Mouse (Mus musculus) cerebellum, postnatal 10 days (tissue): ENCODE results near the gene Rhot1.

Experiments
- DNase-seq, 2 experiments: peaks; one replicate each; pipeline ENCODE4 v3.0.0; 2021; ENCODE audit warnings: mixed read lengths in 2 of 2

The Rhot1 gene

DNA sequence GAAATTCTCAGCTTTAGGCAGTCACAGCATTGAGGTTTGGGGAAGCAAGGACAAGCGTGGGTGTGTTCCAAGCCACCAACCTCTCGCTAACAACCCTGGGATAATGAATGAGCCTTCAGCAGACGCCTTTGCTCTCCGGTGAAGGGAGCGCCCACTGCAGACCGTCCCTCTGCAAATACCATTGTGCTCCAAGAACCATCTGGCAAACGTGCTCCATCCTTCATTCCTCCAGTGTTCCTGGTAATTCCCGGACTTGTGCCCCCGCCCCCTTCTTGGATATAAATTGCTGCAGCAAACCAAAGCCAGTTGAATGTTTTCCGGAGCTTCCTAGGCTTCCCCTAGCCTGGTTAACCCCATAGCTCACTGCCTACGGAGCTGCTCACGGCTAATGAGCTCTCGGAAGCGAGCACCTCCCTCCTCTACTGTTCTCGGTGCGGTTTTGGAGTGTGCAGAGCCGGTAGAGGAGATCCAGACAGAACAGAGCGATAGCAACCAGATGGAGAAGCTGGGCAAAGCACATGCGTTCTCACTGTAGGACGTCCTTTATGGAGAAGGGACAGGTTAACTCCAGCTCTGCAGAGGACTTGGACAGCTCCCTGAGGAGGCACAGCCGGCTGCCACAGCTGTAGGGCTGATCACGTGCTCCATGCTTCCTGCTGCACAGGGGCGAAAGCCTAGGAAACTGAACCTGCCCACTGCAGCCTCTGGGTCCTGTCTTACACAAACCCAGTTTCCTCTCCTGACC lies 81.1 kb downstream of the Rhot1 start:
- peak; percentile 44 to 45 for DNase-seq

DNA sequence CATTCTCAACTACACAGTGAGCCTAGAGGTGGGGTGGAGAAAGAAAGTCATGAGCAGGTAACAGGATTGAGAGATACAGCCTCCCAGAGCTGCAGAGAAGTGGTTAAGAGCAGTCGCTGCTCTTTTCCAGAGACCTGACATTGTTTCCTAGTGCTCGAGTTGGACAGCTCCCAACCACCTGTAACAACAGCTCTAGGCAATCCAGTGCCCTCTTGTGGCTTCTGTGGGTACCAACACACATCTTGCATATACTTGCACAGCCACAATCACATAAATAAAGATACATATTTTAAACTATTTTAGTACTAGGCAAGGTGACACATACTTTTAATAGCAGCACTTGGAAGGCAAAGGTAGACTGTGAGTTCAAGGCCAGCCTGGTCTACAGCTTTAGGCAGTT lies 82.2 kb downstream of the Rhot1 start:
- DNase-seq: peak in 1 of 2 experiments; percentile 37

DNA sequence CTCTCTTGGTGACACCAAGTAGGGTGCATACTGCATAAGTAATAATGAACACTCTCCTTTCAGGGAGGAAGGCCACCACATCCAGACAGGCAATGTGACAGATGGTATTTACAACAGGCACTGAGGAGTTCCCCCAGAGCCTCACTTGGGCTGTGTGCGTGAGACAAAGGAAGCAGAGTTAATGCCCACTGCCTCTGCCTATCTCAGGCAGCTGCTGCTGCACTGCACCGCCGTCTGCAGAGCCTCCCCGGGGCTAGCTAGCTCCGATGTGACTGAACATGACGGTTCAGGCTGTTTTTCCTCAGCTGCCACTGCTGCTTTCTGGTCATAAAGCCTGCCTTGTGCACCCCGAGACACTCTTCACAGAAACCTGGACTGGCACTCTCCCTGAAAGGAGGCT lies 83.6 kb downstream of the Rhot1 start:
- DNase-seq: no peak

DNA sequence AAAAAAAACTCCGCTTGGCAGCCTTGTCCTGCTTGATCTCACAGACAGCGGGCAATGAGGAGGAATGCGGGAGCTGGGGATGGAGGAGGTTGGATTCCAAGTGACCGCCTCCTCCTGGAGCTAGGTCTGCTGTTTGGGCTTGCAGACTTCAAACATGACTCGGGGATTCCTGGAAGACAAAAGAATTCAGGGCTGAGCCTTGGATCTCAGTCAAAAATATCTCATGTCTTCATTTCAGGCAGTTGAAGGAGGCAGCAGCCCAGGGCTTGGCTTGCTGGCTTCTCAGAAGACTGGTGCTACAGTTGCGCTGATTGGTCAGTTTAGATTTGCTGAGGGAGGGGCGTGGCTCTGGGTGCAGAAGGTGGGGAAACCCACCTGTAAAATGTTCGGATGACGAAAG lies 86.2 kb downstream of the Rhot1 start:
- DNase-seq: peak; percentile 47 to 53

DNA sequence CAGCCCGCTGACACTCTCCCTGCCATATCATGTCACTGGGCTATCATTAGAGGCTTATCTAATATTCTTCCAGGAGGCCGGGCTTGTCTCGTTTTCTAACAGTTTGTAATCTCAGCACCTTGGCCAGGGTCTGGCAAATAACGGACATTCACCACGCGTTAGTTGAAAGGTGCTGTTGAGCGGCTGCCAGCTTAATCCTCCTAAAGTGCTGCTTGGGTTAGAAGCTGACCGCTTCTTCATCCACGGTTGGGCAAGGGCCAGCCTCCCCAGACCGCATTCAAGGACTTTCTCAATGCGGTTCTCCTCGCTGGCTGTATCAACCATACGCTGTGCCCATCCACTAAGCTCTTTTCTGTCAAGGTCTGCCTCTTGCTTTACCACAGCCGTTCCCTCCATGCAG lies 87.0 kb downstream of the Rhot1 start:
- DNase-seq: peak; percentile 34 to 55

DNA sequence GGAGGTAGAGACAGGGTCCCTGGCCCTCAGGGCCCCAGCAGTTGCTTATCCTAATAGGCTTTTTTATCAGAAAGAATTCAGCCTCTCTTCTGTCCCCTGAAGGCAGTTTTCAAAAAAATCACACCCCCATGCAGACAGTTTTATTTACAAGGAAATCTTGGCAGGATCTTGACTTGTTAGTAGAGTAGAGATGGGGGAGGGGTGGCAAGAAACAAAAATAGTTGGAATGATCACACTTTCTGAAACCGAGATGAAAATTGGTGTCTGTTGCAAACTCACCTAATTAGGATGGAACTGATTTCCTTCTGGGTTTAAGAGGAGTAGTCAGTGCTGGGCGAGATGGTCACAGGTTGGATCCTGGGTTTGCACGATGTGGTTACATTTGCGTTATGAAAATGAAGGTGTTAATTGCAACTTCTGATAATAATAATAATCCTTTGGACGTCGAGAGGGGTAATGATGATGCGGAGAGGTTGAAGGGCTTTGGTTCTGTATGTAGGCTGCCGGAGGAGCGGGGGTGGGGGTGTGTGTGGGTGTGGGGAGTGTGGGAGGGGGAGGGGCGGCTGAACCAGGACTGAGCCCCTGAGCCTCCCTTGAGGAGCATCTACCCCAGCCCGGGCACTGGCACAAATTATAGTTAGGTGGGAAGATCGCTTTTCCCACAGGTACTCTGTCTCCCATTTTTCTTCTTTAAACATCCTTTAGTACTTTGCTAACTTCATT lies 90.9 kb downstream of the Rhot1 start:
- peak in 1 of 2 experiments; percentile 31 for DNase-seq

DNA sequence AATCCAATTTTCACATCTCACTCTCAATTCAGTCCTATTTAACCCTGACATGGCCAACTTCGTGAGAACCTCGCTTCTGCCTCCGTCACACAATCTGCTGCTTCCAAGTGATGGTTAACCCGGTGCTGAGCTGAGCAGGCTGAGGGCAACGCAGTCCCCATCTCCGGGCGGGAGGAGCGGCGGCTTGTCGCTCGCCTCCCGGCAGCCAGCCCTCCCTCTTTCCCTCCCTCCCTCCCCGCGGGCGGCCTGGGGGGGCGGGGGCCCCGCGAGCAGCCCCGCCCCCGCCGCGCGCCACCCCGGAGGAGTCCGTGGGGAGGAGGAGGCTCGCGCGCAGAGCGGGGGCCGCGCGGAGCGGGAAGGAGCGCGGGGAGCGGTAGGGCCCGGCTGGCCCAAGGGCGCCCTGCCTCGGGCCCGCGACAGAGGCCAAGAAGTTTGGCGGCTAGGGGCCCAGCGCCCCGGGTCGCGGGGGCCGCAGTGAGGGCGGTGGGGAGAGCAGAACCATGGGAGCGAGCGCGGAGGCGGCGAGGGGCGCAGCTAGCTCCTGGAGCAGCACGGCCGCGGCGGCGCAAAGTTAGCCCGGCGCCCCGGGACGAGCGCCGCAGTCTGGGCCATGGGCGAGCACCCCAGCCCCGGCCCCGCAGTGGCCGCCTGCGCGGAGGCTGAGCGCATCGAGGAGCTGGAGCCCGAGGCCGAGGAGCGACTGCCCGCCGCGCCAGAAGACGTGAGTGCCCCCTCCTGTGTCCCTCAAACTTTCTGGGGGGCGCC lies 91.9 kb downstream of the Rhot1 start, which contains the start of gene Rhbdl3:
Gene Rhbdl3 (plus strand): TSS at position 362 of the 765 bp plus-strand sequence.
- peak; percentile 51 to 64 for DNase-seq

DNA sequence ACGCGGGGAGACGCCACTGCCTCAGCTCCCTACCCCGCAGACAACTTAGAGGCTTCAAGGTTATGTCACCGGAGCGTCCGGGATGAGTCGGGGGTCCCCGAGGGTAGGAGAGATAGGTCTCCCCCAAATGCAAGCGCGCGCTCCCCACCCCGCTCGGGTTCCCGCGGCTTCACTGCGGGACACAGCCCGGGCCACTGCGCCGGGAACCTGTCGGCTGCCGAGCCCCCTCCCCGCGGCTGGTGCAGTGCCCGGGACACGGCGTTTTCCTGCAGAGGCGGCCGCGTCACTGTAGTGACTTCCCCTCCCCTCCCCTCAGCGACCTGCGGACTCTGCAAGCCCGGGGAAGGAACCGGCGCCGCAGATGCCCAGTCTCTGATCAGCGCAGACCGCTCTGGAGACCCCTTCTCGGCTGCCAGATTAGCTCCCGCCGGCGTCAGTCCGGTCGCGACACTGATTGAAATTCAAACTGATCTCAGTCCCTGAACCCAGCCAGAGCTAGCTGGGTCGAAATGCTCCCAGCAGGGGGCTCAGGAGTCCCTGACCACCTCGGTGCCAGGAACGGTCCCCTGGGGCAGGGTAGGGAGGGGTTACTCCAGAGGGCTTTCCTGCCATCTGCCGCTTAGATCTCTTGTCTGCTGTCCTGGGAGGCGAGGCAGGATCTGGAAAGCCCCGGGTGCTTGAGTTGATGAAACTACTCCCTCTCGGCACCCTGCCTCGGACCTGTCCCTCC lies 92.7 kb downstream of the Rhot1 start:
- DNase-seq: peak; percentile 73 to 80

DNA sequence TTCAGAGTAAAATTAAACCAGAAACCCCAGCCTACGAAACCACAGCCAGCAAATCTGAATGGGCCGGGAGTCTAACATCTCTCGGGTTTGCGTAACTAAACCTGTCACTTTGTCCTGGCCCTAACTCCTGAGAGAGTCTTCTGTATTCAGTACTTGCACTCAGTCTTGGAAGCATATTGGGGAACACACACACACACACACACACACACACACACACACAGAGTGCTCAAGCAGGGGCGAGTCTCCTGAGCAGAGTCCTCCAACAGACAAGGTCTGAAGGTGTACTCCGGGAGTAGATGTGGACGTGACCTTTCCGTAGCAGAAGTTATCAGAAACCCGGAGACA lies 93.2 kb downstream of the Rhot1 start:
- peak in 1 of 2 experiments; percentile 29 for DNase-seq

DNA sequence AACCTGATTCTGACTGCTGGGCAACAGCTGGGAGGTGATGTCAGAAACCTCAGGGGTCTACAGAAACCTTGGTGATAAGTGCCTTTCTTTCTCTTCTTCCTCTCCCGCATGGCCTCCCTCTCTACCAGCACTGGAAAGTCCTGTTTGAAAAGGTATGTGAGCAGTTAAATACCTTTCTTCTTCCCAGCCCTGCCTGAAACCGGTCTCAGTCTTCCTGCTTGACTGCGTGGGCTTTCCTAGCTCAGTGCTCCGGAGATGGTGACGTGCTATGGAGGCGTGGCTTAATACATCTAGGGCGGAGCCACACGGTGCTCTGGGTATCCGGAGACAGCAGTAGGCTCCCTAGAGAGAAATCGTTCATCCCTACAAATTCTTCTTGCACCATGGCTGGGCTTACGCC lies 93.7 kb downstream of the Rhot1 start:
- DNase-seq: peak; percentile 69 to 75

DNA sequence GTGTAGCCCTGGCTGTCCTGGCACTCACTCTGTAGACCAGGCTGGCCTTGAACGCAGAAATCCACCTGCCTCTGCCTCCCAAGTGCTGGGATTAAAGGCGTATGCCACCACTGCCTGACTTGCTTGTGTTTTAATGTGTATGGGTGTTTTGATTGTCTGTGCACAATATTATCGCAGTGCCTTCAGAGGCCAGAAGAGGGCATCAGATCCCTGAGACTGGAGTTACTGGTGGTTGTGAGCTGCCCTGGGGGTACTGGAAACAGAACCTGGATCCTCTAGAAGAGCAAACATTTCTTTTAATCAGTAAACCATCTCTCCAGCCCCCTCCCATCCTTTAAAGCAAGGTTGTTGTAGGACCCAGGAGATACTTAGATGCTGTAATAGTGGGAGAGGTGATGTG lies 94.9 kb downstream of the Rhot1 start:
- peak in 1 of 2 experiments; percentile 32 for DNase-seq

DNA sequence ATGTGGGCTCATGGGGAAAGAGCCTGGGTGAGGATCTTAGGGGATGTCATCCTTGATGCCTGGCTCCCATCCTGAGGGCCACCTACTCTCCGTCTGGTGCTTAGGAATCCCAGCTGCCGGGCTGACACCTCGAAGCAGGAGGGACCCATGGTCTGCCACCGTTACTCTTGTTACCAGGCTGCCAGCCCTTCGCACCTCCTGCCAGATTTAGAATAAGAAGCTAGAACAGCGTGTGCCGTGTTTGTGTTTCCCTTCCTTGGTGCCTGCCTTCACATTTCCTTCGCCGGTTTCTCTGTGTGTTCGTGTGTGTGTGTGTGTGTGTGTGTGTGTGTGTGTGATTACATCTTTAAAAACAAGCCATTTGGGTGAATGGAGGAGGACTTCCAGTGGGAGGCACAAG lies 96.0 kb downstream of the Rhot1 start:
- DNase-seq: peak; percentile 26 to 27

DNA sequence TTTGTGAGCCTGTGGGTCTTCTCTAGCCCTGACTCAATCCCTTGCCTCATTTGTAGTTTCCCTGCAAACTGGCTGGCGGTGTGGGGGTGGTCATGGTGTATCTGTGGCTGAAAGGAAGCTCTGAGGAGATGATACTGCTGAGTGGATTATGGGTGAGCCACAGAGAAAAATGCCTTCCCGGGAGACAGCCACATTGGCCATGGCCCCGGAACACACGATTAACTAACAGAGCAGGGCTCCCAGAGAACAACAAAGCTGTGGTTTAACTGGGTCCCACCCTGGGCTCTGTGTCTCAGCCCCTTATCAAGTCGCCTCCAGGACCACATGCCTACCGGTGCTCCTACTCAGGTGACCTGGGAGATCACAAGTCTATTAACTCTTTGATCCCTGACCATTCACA lies 99.7 kb downstream of the Rhot1 start:
- DNase-seq: no peak

DNA sequence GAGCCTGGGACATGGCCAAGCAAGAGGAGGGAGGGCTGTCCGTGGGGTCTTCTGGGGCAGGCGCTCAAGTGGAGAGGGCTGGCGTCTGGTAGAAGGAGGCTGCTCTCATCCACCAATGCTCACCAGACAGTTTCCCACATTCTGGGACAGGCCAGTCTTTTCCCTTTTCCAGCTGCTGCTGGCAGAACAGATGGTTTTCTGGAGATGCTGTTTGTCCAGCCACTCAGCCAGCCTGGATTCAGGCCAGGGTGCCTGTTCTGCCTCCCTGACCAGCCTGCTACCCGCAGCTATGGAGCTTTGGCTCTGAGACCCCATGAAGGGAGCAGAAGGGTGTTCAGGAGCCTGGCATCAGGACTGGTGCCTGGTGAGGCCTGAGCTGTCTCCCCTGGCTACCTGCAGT lies 102.5 kb downstream of the Rhot1 start:
- DNase-seq: peak; percentile 57 to 77

DNA sequence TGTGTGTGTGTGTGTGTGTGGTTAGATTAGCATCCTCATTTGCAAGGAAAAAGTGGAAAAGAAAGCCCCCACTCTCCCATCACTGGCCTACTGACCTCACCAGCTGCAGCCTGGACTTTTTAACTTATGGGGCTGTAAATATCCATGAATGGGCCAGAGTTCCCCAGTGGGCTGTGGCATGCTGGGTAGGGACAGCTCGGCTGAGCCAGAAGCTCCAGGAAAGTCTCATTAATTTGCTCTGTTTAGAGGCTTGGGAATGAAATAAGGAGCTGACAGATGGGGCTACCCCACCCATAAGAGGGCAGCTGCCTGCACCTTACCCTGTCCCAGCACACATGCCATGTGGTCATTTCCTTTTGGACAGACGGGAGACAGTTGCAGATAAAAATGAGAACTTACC lies 103.2 kb downstream of the Rhot1 start:
- no peak for DNase-seq

DNA sequence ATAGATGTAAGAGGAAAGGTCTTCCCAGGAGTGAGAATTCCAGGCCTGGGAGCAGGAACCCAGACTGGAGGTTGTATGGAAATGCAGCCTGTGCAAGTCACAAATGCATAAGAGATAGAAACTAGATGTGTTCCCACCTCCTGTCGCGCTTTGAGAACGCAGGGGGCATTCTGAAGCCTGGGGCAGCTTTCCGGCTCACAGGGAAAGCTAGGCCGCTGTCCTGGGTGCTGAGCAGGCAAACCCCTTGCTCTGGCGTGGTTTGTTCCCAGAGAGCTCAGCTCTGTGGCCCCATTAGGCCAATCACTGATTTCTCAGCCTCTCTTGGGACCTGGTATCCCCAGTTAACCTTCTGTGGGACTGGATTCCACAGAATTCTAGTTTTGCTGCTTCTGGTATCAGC lies 103.7 kb downstream of the Rhot1 start:
- DNase-seq: no peak

DNA sequence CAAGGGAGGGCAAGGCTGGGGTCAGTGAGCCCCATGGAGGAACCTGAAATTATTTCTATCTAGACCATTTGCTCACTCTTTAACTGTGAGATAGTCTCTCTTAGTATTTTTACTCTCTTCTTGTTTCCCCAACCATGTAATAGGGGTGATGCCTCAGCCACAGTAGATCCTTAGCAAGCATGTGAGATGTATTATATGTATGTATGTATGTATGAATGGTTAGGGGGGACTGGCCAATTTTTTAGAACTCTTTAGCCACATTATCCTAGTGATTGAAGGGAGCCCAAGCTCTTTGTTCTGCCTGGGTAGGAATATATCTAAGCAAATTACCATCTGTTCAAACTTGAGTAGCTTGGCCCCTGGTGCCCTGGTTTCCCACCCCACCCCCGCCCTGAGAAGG lies 104.6 kb downstream of the Rhot1 start:
- no peak for DNase-seq

DNA sequence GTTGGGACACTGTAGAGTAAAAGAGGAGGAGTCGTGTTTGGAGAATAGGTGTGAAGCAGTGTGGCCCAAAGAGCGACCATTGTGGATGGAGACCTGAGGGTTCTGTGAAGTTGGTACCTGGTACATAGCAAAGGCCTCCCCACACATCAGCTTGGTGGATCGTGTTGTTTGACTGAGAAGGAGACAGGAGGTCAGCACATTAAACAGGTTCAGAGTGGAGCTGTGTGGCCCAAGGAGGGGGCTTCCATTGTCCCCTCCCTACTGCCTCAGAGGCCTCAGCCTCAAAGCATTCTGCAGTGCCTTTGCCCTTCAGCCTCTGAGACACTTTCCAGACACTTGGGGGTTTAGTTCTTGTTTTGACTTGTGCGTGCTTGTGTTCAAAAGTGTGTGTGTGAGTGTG lies 105.1 kb downstream of the Rhot1 start:
- DNase-seq: no peak

DNA sequence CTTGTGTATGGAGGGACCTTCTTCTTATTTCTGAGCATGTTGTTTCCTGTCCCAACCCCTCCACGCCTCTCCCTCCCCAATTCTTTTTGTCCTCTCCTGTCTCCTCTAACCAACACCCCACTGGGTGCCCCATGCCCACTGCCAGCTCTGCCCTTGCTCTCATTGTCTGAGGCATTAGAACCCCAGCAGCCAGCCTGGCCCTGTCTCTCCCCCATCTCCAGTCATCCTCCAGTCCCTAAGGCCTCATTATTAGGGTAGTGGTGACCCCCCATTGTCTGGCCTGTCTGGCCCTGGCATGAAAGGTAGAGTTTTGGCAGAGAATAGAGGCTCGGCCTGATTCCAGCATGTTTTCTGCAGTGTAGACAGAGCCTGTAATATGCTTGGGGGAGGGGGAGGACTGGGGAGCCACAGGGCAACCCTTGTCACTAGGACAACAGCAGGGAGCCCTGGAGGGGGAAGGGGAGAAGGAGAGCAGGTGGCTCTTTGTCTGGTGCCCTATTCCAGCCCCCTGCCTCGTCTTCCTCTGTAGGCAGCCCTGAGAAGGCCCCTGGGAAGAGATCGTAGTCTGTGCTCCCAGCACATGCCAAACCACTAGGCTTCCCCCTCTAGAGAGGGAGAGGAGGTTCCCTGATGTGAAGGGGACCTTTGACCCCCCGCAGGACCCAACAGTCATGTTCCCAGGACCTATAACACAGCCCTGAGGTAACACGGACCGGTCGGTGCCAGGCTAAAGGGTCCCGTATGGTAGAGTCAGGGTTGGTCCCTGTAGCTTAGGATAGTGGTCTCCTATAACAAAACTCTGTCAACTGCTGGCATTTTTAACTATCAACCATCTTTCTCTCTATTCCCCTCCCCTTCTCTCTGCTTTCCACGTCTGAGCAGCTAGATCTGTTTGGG lies 107.2 kb downstream of the Rhot1 start:
- DNase-seq: peak; percentile 75 to 77
